8 mouse cellular contexts compared by ENCODE assay signal in the genomic region with DNA sequence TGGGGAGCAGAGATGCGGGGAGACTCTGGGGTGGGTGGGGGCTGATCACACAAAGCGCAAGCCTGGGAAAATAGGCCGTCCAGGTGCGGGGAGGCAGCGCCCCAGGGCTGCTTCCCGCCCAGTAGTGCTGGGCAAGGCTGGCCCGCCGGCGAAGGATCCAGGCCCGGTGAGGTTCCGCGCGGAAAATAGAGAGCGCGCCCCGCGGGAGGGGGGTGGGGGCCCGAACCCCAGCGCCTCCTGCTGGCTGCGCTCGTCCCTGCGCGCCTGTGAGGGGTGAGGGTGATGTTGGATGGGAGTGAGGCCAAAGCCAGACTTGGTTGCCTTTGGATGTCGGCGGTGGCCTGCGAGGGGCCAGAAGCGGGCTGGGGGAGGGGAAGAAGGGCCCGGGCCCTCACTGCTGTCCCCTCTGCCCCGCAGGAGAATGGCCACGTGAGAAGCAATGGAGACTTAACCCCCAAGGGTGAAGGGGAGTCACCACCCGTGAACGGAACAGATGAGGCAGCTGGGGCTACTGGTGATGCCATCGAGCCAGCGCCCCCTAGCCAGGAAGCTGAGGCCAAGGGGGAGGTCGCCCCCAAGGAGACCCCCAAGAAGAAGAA. TPM values are rescaled to one million over a fixed set of nuclear protein-coding genes. Genes with fewer than 3 reads are reported as not detected.
DNase-seq lines count a peak whose midpoint lies in the region; ATAC-seq and TF ChIP-seq lines count a peak whose summit lies in the region.

No protein-coding gene starts in this region.

- H3K4me1 ChIP-seq in hindbrain, embryonic 12.5 days, result peaks cover 52% of the 10 kb centered on the region
- no peaks in the 10 kb centered on the region for H3K4me1 ChIP-seq in liver, adult 2 months (ENCODE audit: control insufficient read depth, insufficient read depth, low read length)
- H3K4me1 ChIP-seq in testis, adult 2 months (ENCODE audit: control insufficient read depth, insufficient read depth, low read length), result peaks cover 10% of the 10 kb centered on the region

- no peaks in the 10 kb centered on the region for H3K9me3 ChIP-seq in hindbrain, embryonic 12.5 days (replicated peaks)

- peak overlapping the region; percentile 100 for H3K9ac ChIP-seq in hindbrain, embryonic 12.5 days
- H3K9ac ChIP-seq in liver, adult 2 months (ENCODE audit: low read depth, low read length), result peak overlapping the region; percentile 90

- peak overlapping the region; percentile 97 for H3K4me3 ChIP-seq in hindbrain, embryonic 12.5 days
- peak overlapping the region; percentile 91 for H3K4me3 ChIP-seq in liver, adult 2 months (ENCODE audit: insufficient read depth, low read depth, low read length)
- peak overlapping the region; percentile 85 for H3K4me3 ChIP-seq in testis, adult 2 months (ENCODE audit: control insufficient read depth, low read depth, low read length)

- H3K4me2 ChIP-seq in hindbrain, embryonic 12.5 days (replicated peaks), result peak overlapping the region; percentile 97

- no peaks in the 10 kb centered on the region for H3K27me3 ChIP-seq in hindbrain, embryonic 12.5 days
- H3K27me3 ChIP-seq in liver, adult 2 months (ENCODE audit: control insufficient read depth, insufficient read depth, low read length), result peaks cover 8% of the 10 kb centered on the region; the same call in 1 of the 2 replicates
- no peaks in the 10 kb centered on the region for H3K27me3 ChIP-seq in testis, adult 2 months (ENCODE audit: control insufficient read depth, insufficient read depth, low read length)

- under 1% methylated on average over 35 of the region's 35 CpGs for WGBS in hindbrain, embryonic 12.5 days
- 15% methylated on average over 35 of the region's 35 CpGs for WGBS in liver, adult 2 months

- peak overlapping the region; percentile 99 for H3K27ac ChIP-seq in hindbrain, embryonic 12.5 days
- no peak overlapping the region for H3K27ac ChIP-seq in liver, adult 2 months (replicated peaks; ENCODE audit: insufficient read depth, low read depth, low read length)
- no peak overlapping the region for H3K27ac ChIP-seq in testis, adult 2 months (ENCODE audit: control insufficient read depth, insufficient read depth, low read depth, low read length)

- H3K36me3 ChIP-seq in hindbrain, embryonic 12.5 days, result peaks cover 36% of the 10 kb centered on the region
- H3K36me3 ChIP-seq in liver, adult 2 months (ENCODE audit: control insufficient read depth, insufficient read depth, low read length), result peaks cover 12% of the 10 kb centered on the region
- H3K36me3 ChIP-seq in testis, adult 2 months (ENCODE audit: control insufficient read depth, insufficient read depth, low read length), result peaks cover 5% of the 10 kb centered on the region

- DNase-seq in frontal cortex, postnatal 10 days (ENCODE audit: low spot score in 2 of 2), result peak; percentile 60 to 70
- DNase-seq in frontal cortex, postnatal 14 days (ENCODE audit: low spot score in 2 of 2), result no peak
- DNase-seq in adipocyte (ENCODE audit: low spot score), result peak; percentile 20
- no peak for DNase-seq in liver, adult 2 months (ENCODE audit: extremely low read depth, low read depth, low spot score)
- peak; percentile 81 for DNase-seq in naive thymus-derived CD4-positive, alpha-beta T cell, adult 2 months (ENCODE audit: low read depth)

- ATAC-seq in erythroid progenitor cell, adult 5-6 weeks (replicated peaks; ENCODE audit: low FRiP score, poor library complexity, severe bottlenecking), result peak; percentile 51
- ATAC-seq in hindbrain, embryonic 12.5 days (ENCODE audit: low FRiP score), result peak; percentile 35

- TF ChIP-seq CTCF in liver, adult 2 months (IDR thresholded peaks at IDR 0.05; ENCODE audit: low read depth, low read length), result peak; percentile 75
- TF ChIP-seq CTCF in testis, adult 2 months (IDR thresholded peaks at IDR 0.05; ENCODE audit: control insufficient read depth, insufficient read depth, insufficient replicate concordance, low read depth, low read length), result peak; percentile 66; the same call in 1 of the 2 replicates

- TF ChIP-seq POLR2A in liver, adult 2 months (IDR thresholded peaks at IDR 0.05; ENCODE audit: extremely low read depth, insufficient read depth, low read length), result no peak
- no peak for TF ChIP-seq POLR2A in testis, adult 2 months (IDR thresholded peaks at IDR 0.05; ENCODE audit: control insufficient read depth, low read depth, low read length)

- no peaks in the 10 kb centered on the region for H3K79me2 ChIP-seq in liver, adult 2 months (ENCODE audit: control insufficient read depth, insufficient read depth, low read length)

RNA-seq across cellular contexts. Expression of a gene that starts 1.0 kb away (rescaled TPM):
- 13.8 and 16.9 TPM in 2 replicates for total RNA-seq in erythroid progenitor cell, adult 5-6 weeks (2015; ENCODE audit: low replicate concordance)
- total RNA-seq in erythroid progenitor cell, adult 5-6 weeks (2017; ENCODE audit: low replicate concordance), result 4.4 and 10.6 TPM in 2 replicates
- polyA plus RNA-seq in hindbrain, embryonic 12.5 days (2016; fragmentation: Nextera tagmentation; extraction: Ambion mirVana), result 1,978 and 2,031 TPM in 2 replicates
- total RNA-seq in liver, adult 2 months (2014; rRNA removed), result 5.3 and 9.9 TPM in 2 replicates
- polyA plus RNA-seq in liver, adult 2 months (2012; rRNA removed), result 7.7 and 11.1 TPM in 2 replicates
- 55.6 and 69.9 TPM in 2 replicates for polyA plus RNA-seq in testis, adult 2 months (2012; rRNA removed)

RNA-seq across cellular contexts. Expression of a gene that starts 23.4 kb away (rescaled TPM):
- 7.5 TPM in 1 of 2 replicates, not detected in the other for total RNA-seq in erythroid progenitor cell, adult 5-6 weeks (2015; ENCODE audit: low replicate concordance)
- total RNA-seq in erythroid progenitor cell, adult 5-6 weeks (2017; ENCODE audit: low replicate concordance), result not detected in 2 replicates
- polyA plus RNA-seq in hindbrain, embryonic 12.5 days (2016; fragmentation: Nextera tagmentation; extraction: Ambion mirVana), result 0.46 TPM in 1 of 2 replicates, not detected in the other
- total RNA-seq in liver, adult 2 months (2014; rRNA removed), result not detected in 2 replicates
- 0.38 TPM in 1 of 2 replicates, not detected in the other for polyA plus RNA-seq in liver, adult 2 months (2012; rRNA removed)
- 945 and 1,232 TPM in 2 replicates for polyA plus RNA-seq in testis, adult 2 months (2012; rRNA removed)

RNA-seq across cellular contexts. Expression of a gene that starts 23.6 kb away (rescaled TPM):
- total RNA-seq in erythroid progenitor cell, adult 5-6 weeks (2015; ENCODE audit: low replicate concordance), result not detected in 2 replicates
- not detected in 2 replicates for total RNA-seq in erythroid progenitor cell, adult 5-6 weeks (2017; ENCODE audit: low replicate concordance)
- polyA plus RNA-seq in hindbrain, embryonic 12.5 days (2016; fragmentation: Nextera tagmentation; extraction: Ambion mirVana), result not detected in 2 replicates
- total RNA-seq in liver, adult 2 months (2014; rRNA removed), result not detected in 2 replicates
- not detected in 2 replicates for polyA plus RNA-seq in liver, adult 2 months (2012; rRNA removed)
- polyA plus RNA-seq in testis, adult 2 months (2012; rRNA removed), result 252 and 267 TPM in 2 replicates

RNA-seq across cellular contexts. Expression of a gene that starts 28.1 kb away (rescaled TPM):
- total RNA-seq in erythroid progenitor cell, adult 5-6 weeks (2015; ENCODE audit: low replicate concordance), result 100 and 125 TPM in 2 replicates
- total RNA-seq in erythroid progenitor cell, adult 5-6 weeks (2017; ENCODE audit: low replicate concordance), result 102 and 111 TPM in 2 replicates
- polyA plus RNA-seq in hindbrain, embryonic 12.5 days (2016; fragmentation: Nextera tagmentation; extraction: Ambion mirVana), result 168 and 178 TPM in 2 replicates
- total RNA-seq in liver, adult 2 months (2014; rRNA removed), result 16.8 and 20.5 TPM in 2 replicates
- 15.8 and 18.1 TPM in 2 replicates for polyA plus RNA-seq in liver, adult 2 months (2012; rRNA removed)
- polyA plus RNA-seq in testis, adult 2 months (2012; rRNA removed), result 123 and 132 TPM in 2 replicates

RNA-seq across cellular contexts. Expression of a gene that starts 53.0 kb away (rescaled TPM):
- total RNA-seq in erythroid progenitor cell, adult 5-6 weeks (2015; ENCODE audit: low replicate concordance), result 127 and 193 TPM in 2 replicates
- 200 and 208 TPM in 2 replicates for total RNA-seq in erythroid progenitor cell, adult 5-6 weeks (2017; ENCODE audit: low replicate concordance)
- polyA plus RNA-seq in hindbrain, embryonic 12.5 days (2016; fragmentation: Nextera tagmentation; extraction: Ambion mirVana), result 33.0 TPM in 2 replicates
- 22.1 and 26.6 TPM in 2 replicates for total RNA-seq in liver, adult 2 months (2014; rRNA removed)
- polyA plus RNA-seq in liver, adult 2 months (2012; rRNA removed), result 14.5 and 19.3 TPM in 2 replicates
- 35.5 and 38.2 TPM in 2 replicates for polyA plus RNA-seq in testis, adult 2 months (2012; rRNA removed)

Comparison
In these comparisons a context has a peak if more than half of its experiments do, and no peak if none do; other contexts are left out.
1. DNase-seq: peak in frontal cortex, postnatal 10 days (2 of 2), adipocyte (single experiment) and naive thymus-derived CD4-positive, alpha-beta T cell, adult 2 months (single experiment); none in frontal cortex, postnatal 14 days (0 of 2) and liver, adult 2 months (single experiment).
2. RNA of a gene that starts 1.0 kb away (polyA plus RNA-seq): 1,978 to 2,031 TPM in hindbrain, embryonic 12.5 days; 55.6 to 69.9 TPM in testis, adult 2 months and 7.7 to 11.1 TPM in liver, adult 2 months; every median in the first group is over 10 times any median in the second.
3. RNA of a gene that starts 23.4 kb away (polyA plus RNA-seq): 945 to 1,232 TPM in testis, adult 2 months; 0.38 TPM in liver, adult 2 months and 0.46 TPM in hindbrain, embryonic 12.5 days; every median in the first group is over 100 times any median in the second.
4. RNA of a gene that starts 23.6 kb away (polyA plus RNA-seq): 252 to 267 TPM in testis, adult 2 months; not detected in hindbrain, embryonic 12.5 days and not detected in liver, adult 2 months; every median in the first group is over 100 times any median in the second.
5. Peak in every context shown above with its lines, with median percentiles within 50 percentile points of each other: H3K4me3 ChIP-seq.